Mouse (Mus musculus) heart, adult 2 months (tissue): Measurements from ENCODE around the gene 1700020A23Rik. TPM values are rescaled to one million over a fixed set of nuclear protein-coding genes. Genes with fewer than 3 reads are reported as not detected.
A peak's percentile ranks its signal among the peaks of the same experiment; 100 is the strongest.

ENCODE experiments used
- DNase-seq, 2 experiments: peaks; one replicate each; pipeline ENCODE4 v3.0.0; 2021
- H3K27ac ChIP-seq: fragments of 200-600 bp; 2 replicates; pipeline ENCODE4 v1.8.1; 2022
- H3K27me3 ChIP-seq: fragments of 200-500 bp; 2 replicates; pipeline ENCODE4 v1.6.1; 2012; ENCODE audit warnings: mild to moderate bottlenecking, low read length, inconsistent platforms, mixed read lengths; ENCODE audit not compliant: control insufficient read depth, insufficient read depth
- H3K36me3 ChIP-seq: fragments of 200-500 bp; 2 replicates; pipeline ENCODE4 v1.6.1; 2012; ENCODE audit warnings: low read length, inconsistent platforms; ENCODE audit not compliant: control insufficient read depth, insufficient read depth
- H3K4me1 ChIP-seq: fragments of 200-500 bp; 2 replicates; pipeline ENCODE4 v1.6.1; 2011; ENCODE audit warnings: low read length; ENCODE audit not compliant: control insufficient read depth, insufficient read depth
- H3K4me3 ChIP-seq: fragments of 200-600 bp; 2 replicates; pipeline ENCODE4 v1.8.1; 2022
- H3K79me2 ChIP-seq: fragments of 200-500 bp; replicated peaks from 2 replicates; pipeline ENCODE4 v1.6.1; 2012; ENCODE audit warnings: mild to moderate bottlenecking, inconsistent platforms, low read length, moderate library complexity, mixed read lengths; ENCODE audit not compliant: control insufficient read depth, insufficient read depth
- H3K9ac ChIP-seq: fragments of 200-500 bp; 2 replicates; pipeline ENCODE4 v1.6.1; 2012; ENCODE audit warnings: low read depth, mild to moderate bottlenecking, control low read depth, inconsistent platforms, low read length, mixed read lengths
- CTCF ChIP-seq: fragments of 200-600 bp; IDR thresholded peaks from 2 replicates; pipeline ENCODE4 v1.8.1; 2022; ENCODE audit warnings: antibody characterized with exemption, mild to moderate bottlenecking, moderate library complexity
- EP300 ChIP-seq: fragments of 200-500 bp; IDR thresholded peaks from 2 replicates; pipeline ENCODE4 v1.6.1; 2011; ENCODE audit warnings: low read depth, low read length, control low read depth; ENCODE audit not compliant: insufficient read depth
- POLR2A ChIP-seq: fragments of 200-500 bp; IDR thresholded peaks from 2 replicates; pipeline ENCODE4 v1.6.1; 2011; ENCODE audit warnings: mild to moderate bottlenecking, low read depth, low read length, control low read depth; ENCODE audit not compliant: insufficient read depth
- WGBS: fragments of 180-500 bp; shearing (Covaris S2); methylation state at CpG from one replicate; pipeline ENCODE4 v1.1.7; 2018; 5-methylcytosine and 5-hydroxymethylcytosine counted together
- intact Hi-C: fragments of 180-260 bp; cut with DNase I; formaldehyde crosslinking; loops from one replicate; pipeline ENCODE4 v1.15.1; 2025
- polyA plus RNA-seq: library from polyadenylated mRNA; depleted of rRNA; stranded (reverse); fragments of >200 nt; gene quantifications from 2 replicates; pipeline ENCODE4 v1.2.3, GENCODE M21; 2012
- total RNA-seq, 2 experiments: library from RNA; stranded (reverse); gene quantifications; 2 replicates each; pipeline ENCODE4 v1.2.3; 2021

The 1700020A23Rik gene
- total and polyA plus RNA-seq, 3 experiments, result not detected

DNA sequence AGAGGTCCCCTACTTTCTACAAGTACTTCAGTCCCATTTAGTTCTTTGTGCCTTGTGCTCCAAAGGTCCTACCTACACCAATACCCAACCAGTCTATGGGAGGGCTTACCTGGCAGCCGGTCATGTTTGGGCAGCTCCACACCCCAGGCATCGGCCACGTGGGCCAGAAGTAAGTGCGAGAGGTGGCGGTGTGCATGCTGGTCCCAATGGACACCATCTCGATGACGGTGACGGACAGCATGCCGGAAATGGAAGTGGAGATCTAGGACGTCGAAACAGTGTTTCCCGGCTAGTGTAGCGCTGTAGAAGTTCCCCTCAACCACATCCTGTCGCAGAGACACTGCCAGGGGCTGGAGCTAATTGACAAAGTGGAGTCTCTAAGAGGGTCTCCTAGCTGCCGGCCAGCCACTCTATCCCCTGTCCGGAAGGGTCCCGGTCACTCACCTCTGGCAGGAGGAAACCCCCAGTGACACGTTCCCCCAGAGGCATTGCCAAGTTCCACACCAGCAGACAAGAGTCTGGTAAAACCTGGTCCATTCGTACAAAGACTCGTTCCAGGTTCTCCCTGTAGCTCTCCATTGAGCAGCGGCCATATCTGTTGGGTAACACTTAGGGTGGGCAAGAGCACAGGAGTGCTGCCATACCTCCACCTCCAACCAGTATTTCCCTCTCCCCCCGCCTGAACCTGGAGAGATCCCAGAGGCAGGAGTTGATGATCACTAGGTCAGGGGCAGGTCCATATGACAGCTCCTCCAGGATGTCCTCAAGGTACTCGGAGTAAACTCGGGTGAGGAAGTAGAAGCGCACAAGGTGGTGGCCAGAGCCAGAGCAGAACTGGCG is 16.9 kb downstream of the 1700020A23Rik start:
- Histone ChIP-seq H3K9ac (no peak overlapping the region), H3K79me2 (no peaks in the 10 kb centered on the region), H3K27me3 (no peaks in the 10 kb centered on the region), H3K4me3 (no peak overlapping the region), H3K4me1 (peaks cover 4% of the 10 kb centered on the region), H3K36me3 (no peaks in the 10 kb centered on the region), H3K27ac (no peak overlapping the region)
- TF ChIP-seq POLR2A (no peak), EP300 (no peak), CTCF (no peak)
- WGBS, result 94% methylated on average over 26 of the region's 26 CpGs
- no peak for DNase-seq
- intact Hi-C loops, result loop anchor here (5.0 to 10.0 kb wide), 3 partner anchors 140 to 243 kb away; partner anchors contain the start of genes Ddrgk1, Itpa and Mrps26

GRCm38 (mm10) chr2:130423397-130424125 is 18.5 kb downstream of the 1700020A23Rik start:
- Histone ChIP-seq H3K79me2 (no peaks in the 10 kb centered on the region), H3K4me1 (peaks cover 4% of the 10 kb centered on the region), H3K9ac (peak overlapping the region; percentile 74), H3K27me3 (no peaks in the 10 kb centered on the region), H3K4me3 (peak overlapping the region; percentile 98), H3K36me3 (no peaks in the 10 kb centered on the region), H3K27ac (peak overlapping the region; percentile 93)
- 10% methylated on average over 49 of the region's 49 CpGs for WGBS
- DNase-seq, result peak; percentile 84 to 85
- TF ChIP-seq EP300 (no peak), POLR2A (no peak), CTCF (no peak)
- intact Hi-C loops, result loop anchor here (2.0 to 10.0 kb wide), 4 partner anchors 25 to 241 kb away; partner anchors contain the start of genes Ddrgk1, Itpa and Mrps26

- TF ChIP-seq EP300, result peak; percentile 74; the same call in 1 of the 2 replicates
- TF ChIP-seq CTCF, result peak; percentile 82
- peak; percentile 87 for TF ChIP-seq POLR2A
- Histone ChIP-seq H3K36me3 (no peaks in the 10 kb centered on the region), H3K27me3 (no peaks in the 10 kb centered on the region), H3K4me1 (peaks cover 4% of the 10 kb centered on the region), H3K79me2 (no peaks in the 10 kb centered on the region), H3K9ac (peak within 1 kb of the TSS; percentile 74), H3K4me3 (peak within 1 kb of the TSS; percentile 98), H3K27ac (peak within 1 kb of the TSS; percentile 93)
- peak; percentile 95 to 96 for DNase-seq
- under 1% methylated on average over 58 of the region's 58 CpGs for whole genome bisulfite sequencing
- intact Hi-C loops, result loop anchor here (2.0 to 10.0 kb wide), 4 partner anchors 25 to 242 kb away; partner anchors contain the start of genes Ddrgk1, Itpa and Mrps26
Observed at GRCm38 (mm10) chr2:130424126-130424853, 19.2 kb downstream of the 1700020A23Rik start, which contains the start of the genes Vps16 and Pced1a. Gene Vps16 (plus strand): TSS chr2:130424339. Gene Pced1a (minus strand): TSS chr2:130424701.

DNA sequence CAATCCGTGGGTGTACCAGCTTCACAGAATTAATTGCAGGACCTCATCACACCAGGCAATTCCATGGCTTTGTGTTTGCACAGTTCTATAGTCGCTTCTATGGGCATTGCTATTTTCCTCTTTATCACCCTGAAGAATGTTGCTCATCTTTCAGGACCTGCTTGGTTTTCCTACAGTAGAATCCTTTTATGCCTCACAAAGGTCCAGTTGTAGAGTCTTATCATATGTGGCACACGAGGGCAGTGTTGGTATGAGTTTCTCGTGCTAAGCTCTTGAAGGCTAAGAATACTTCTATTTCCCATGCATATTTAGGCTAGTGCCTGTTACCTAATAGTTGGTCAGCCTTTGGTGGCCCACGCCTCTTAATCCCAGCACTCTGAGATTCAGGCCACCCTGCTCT is 20.1 kb downstream of the 1700020A23Rik start:
- peak; percentile 38 for TF ChIP-seq CTCF
- TF ChIP-seq EP300, result no peak
- no peak for TF ChIP-seq POLR2A
- WGBS, result 22% methylated on average over 5 of the region's 5 CpGs
- Histone ChIP-seq H3K4me1 (peaks cover 4% of the 10 kb centered on the region), H3K27me3 (no peaks in the 10 kb centered on the region), H3K27ac (no peak overlapping the region; the same call in 1 of the 2 replicates), H3K9ac (peak overlapping the region; percentile 70; the same call in 1 of the 2 replicates), H3K4me3 (peak overlapping the region; percentile 98), H3K79me2 (no peaks in the 10 kb centered on the region), H3K36me3 (no peaks in the 10 kb centered on the region)
- DNase-seq, result peak in 1 of 2 experiments; percentile 13
- intact Hi-C loops, result loop anchor here (2.0 to 10.0 kb wide), 2 partner anchors 24 to 240 kb away; partner anchors contain the start of genes Ddrgk1 and Itpa

GRCm38 (mm10) chr2:130429851-130430250 is 24.8 kb downstream of the 1700020A23Rik start:
- H3K4me1 ChIP-seq, result no peaks in the 10 kb centered on the region; the same call in none of the 2 replicates
- WGBS, result 41% methylated on average over 2 of the region's 2 CpGs
- no peak overlapping the region for H3K27ac ChIP-seq
- no peak for TF ChIP-seq POLR2A
- no peak for TF ChIP-seq CTCF
- no peak for TF ChIP-seq EP300
- DNase-seq, result no peak
- H3K4me3 ChIP-seq, result no peak overlapping the region
- H3K79me2 ChIP-seq, result no peaks in the 10 kb centered on the region; the same call in 1 of the 2 replicates
- intact Hi-C loops, result loop anchor here (10.0 kb wide), 1 partner anchor 235 kb away; the partner anchor contains the start of genes Ddrgk1 and Itpa
- no peaks in the 10 kb centered on the region for H3K27me3 ChIP-seq
- H3K9ac ChIP-seq, result no peak overlapping the region
- no peaks in the 10 kb centered on the region for H3K36me3 ChIP-seq
